Mouse (Mus musculus): ENCODE results near the gene Os9. TPM values are rescaled to one million over a fixed set of nuclear protein-coding genes. Genes with fewer than 3 reads are reported as not detected.
"Not testable (repeated sequence)": the region's sequence is repeated elsewhere in the genome, so short reads cannot be mapped to it uniquely, and the experiment has no call there.

Os9 gene
- polyA plus RNA-seq, 1 experiment from 2014 or later: 65.7 TPM

DNA sequence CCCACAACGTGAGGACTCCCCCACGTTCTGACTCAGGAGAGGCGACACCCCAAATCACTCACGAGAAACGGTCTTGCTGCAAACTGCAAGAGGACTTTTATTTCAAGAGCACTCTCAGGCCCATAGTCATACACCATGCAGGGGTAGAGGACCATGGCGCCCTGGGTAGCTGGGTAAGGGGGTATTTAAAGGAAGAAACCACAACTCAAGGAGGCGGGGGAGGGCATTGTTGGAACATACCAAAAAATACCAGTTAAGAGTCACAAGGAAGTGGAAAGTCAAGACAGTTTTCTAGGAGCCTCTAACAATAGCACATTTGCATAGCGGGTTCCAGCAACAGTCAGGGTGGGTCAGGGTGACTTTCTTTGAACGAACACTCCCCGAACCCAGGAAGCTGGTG is 31.6 kb upstream of the Os9 start:
- WGBS: 90% methylated on average over 10 of the region's 10 CpGs
- not testable (repeated sequence) for ATAC-seq (ENCODE audit: low read depth)

DNA sequence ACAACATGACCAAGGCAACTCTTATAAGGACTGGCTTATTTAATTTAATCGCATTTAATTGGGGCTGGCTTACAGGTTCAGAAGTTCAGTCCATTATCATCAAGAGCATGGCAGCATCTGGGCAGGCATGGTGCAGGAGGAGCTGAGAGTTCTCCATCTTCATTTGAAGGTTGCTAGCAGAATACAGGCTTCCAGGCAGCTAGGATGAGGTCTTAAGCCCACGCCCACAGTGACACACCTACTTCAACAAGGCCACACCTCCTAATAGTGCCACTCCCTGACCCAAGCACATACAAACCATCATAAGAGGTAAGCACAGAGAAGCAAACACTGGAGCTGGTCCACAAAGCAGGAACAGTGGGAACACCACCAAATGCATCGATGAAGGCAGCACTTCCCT is 30.3 kb upstream of the Os9 start:
- not testable (repeated sequence) for ATAC-seq (ENCODE audit: low read depth); H3K27me3 ChIP-seq (ENCODE audit: control insufficient read depth, insufficient read depth, low read length); H3K9ac ChIP-seq (replicated peaks; ENCODE audit: low read depth, low read length); H3K36me3 ChIP-seq (ENCODE audit: control insufficient read depth, insufficient read depth, low read length); H3K4me3 ChIP-seq (ENCODE audit: low read depth, low read length); H3K4me2 ChIP-seq (ENCODE audit: low read depth, low read length); H3K4me1 ChIP-seq (ENCODE audit: control insufficient read depth, insufficient read depth, low read length); H3K27ac ChIP-seq (ENCODE audit: low read depth, low read length); H3K9me3 ChIP-seq (ENCODE audit: control insufficient read depth, low read length)
- WGBS: 91% methylated on average over 3 of the region's 3 CpGs

More for the DNA sequence above, 31.6 kb upstream of the Os9 start:
- H3K27me3 ChIP-seq (ENCODE audit: control insufficient read depth, insufficient read depth, low read length); H3K36me3 ChIP-seq (ENCODE audit: control insufficient read depth, insufficient read depth, low read length); H3K9ac ChIP-seq (replicated peaks; ENCODE audit: low read depth, low read length); H3K4me3 ChIP-seq (ENCODE audit: low read depth, low read length); H3K4me1 ChIP-seq (ENCODE audit: control insufficient read depth, insufficient read depth, low read length); H3K4me2 ChIP-seq (ENCODE audit: low read depth, low read length); H3K9me3 ChIP-seq (ENCODE audit: control insufficient read depth, low read length); H3K27ac ChIP-seq (ENCODE audit: low read depth, low read length): not testable (repeated sequence)

DNA sequence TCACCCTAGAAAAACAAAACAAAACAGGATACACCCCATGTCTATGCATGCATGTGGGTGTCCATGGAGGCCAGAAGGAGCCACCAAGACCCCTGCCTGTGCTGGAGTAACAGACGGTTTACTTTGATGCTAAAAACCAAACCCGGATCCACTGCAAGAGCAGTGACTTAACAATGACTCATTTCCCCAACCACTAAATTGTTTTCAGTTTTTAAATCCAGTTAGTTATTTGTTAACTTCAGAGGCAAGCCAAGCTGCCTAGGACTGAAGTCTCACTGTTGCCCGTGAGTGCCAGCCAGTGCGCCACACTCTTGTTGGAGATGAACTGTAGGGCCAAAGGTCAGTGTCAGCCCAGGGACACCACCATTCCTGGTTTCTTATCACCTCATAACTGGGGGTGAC is 29.5 kb upstream of the Os9 start:
- Histone ChIP-seq H3K27me3 (ENCODE audit: control insufficient read depth, insufficient read depth, low read length) (no peaks in the 10 kb centered on the region), H3K9ac (replicated peaks; ENCODE audit: low read depth, low read length) (no peak overlapping the region), H3K9me3 (ENCODE audit: control insufficient read depth, low read length) (no peaks in the 10 kb centered on the region), H3K36me3 (ENCODE audit: control insufficient read depth, insufficient read depth, low read length) (no peaks in the 10 kb centered on the region), H3K4me1 (ENCODE audit: control insufficient read depth, insufficient read depth, low read length) (no peaks in the 10 kb centered on the region), H3K4me2 (ENCODE audit: low read depth, low read length) (no peak overlapping the region), H3K4me3 (ENCODE audit: low read depth, low read length) (no peak overlapping the region), H3K27ac (ENCODE audit: low read depth, low read length) (no peak overlapping the region)
- ATAC-seq (ENCODE audit: low read depth): no peak
- 87% methylated on average over 4 of the region's 4 CpGs for WGBS

DNA sequence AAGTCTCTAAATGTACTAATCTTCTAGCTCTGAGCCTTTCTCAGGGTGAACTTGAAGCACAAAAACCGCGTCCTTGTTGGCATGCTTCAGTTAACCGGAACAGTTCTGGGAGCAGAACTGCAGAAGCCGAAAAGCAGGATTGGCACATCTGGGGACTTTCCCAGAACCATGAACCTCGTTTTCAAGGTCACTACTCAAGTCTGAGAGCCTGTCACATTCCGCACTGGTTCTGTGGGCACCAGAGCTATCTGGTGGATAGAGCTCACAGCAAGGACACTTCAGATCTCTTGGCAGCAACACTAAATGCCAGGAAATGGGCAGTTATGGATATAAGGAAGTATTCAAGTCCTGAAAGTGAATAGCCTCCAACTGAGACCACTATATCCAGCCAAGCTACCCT is 26.2 kb upstream of the Os9 start:
- no peaks in the 10 kb centered on the region for H3K9me3 ChIP-seq (ENCODE audit: control insufficient read depth, low read length)
- no peak overlapping the region for H3K27ac ChIP-seq (ENCODE audit: low read depth, low read length)
- H3K36me3 ChIP-seq (ENCODE audit: control insufficient read depth, insufficient read depth, low read length): no peaks in the 10 kb centered on the region
- H3K4me2 ChIP-seq (ENCODE audit: low read depth, low read length): no peak overlapping the region
- H3K4me3 ChIP-seq (ENCODE audit: low read depth, low read length): no peak overlapping the region
- no peak for ATAC-seq (ENCODE audit: low read depth)
- H3K27me3 ChIP-seq (ENCODE audit: control insufficient read depth, insufficient read depth, low read length): no peaks in the 10 kb centered on the region
- WGBS: 81% methylated on average over 6 of the region's 6 CpGs
- H3K9ac ChIP-seq (replicated peaks; ENCODE audit: low read depth, low read length): no peak overlapping the region
- H3K4me1 ChIP-seq (ENCODE audit: control insufficient read depth, insufficient read depth, low read length): no peaks in the 10 kb centered on the region

DNA sequence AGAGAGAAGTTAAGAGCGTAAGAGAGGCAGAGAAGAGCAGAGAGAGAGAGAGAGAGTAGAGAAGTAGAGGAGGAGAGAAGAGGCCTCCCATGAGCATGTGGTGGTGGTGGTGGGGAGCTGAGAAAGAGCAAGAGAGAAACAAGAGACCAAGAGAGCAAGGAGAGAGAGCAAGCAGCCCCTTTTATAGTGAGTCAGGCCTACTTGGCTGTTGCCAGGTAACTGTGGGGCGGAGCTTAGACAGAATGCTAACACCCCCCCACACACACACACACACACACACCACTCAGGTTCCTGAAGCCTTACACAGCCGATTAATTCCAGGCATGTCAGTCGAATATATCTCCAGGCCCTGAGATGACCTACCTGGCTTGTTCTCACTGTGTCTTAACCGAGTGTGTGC is 24.4 kb upstream of the Os9 start:
- Histone ChIP-seq H3K27me3 (ENCODE audit: control insufficient read depth, insufficient read depth, low read length) (no peaks in the 10 kb centered on the region), H3K4me3 (ENCODE audit: low read depth, low read length) (no peak overlapping the region), H3K9ac (replicated peaks; ENCODE audit: low read depth, low read length) (no peak overlapping the region), H3K27ac (ENCODE audit: low read depth, low read length) (no peak overlapping the region), H3K4me1 (ENCODE audit: control insufficient read depth, insufficient read depth, low read length) (no peaks in the 10 kb centered on the region), H3K4me2 (ENCODE audit: low read depth, low read length) (no peak overlapping the region), H3K9me3 (ENCODE audit: control insufficient read depth, low read length) (no peaks in the 10 kb centered on the region), H3K36me3 (ENCODE audit: control insufficient read depth, insufficient read depth, low read length) (no peaks in the 10 kb centered on the region)
- 83% methylated on average over 5 of the region's 5 CpGs for WGBS
- ATAC-seq (ENCODE audit: low read depth): no peak

DNA sequence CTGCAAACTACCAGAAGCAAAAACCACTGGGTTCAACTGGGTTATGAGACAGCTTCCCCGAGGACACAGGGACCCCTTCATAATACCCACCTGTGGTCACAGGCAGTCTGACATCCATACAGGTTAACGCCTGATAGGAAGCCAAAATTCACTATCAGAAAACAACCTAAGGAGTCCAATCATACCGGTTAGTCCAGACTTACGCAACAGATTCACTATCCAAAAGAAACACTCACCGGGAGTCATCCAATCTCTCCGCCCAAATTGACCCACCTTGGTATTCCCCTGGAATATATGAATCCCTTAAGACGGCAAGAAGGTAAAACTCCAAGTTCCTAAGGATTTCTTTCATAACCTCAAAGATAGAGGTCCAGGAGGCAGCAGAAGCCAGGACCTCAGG is 23.6 kb upstream of the Os9 start:
- Histone ChIP-seq H3K27ac (ENCODE audit: low read depth, low read length) (no peak overlapping the region), H3K27me3 (ENCODE audit: control insufficient read depth, insufficient read depth, low read length) (no peaks in the 10 kb centered on the region), H3K4me2 (ENCODE audit: low read depth, low read length) (no peak overlapping the region), H3K9ac (replicated peaks; ENCODE audit: low read depth, low read length) (no peak overlapping the region), H3K4me3 (ENCODE audit: low read depth, low read length) (no peak overlapping the region), H3K9me3 (ENCODE audit: control insufficient read depth, low read length) (no peaks in the 10 kb centered on the region), H3K36me3 (ENCODE audit: control insufficient read depth, insufficient read depth, low read length) (no peaks in the 10 kb centered on the region), H3K4me1 (ENCODE audit: control insufficient read depth, insufficient read depth, low read length) (no peaks in the 10 kb centered on the region)
- no peak for ATAC-seq (ENCODE audit: low read depth)
- WGBS: 98% methylated on average over 7 of the region's 7 CpGs

DNA sequence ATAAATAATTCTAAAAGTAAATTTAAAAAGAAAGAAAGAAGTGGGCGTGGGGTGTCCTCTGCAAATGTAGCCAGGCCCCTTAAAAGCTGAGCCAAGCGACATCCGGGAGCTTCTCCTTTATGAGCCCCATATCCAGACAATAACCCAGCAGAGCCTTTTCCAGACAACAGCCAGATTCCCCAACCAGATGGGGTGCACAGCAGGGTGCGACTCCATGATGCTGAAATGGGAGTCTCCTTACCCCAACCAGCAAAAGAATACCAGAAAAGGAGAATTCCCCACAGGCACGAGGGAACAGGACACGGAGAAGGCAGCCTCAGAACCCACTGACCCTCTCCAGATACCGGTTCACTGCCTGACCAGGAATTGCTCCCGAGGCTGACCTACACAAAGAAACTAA is 22.3 kb upstream of the Os9 start:
- ATAC-seq (ENCODE audit: low read depth): no peak
- Histone ChIP-seq H3K4me3 (ENCODE audit: low read depth, low read length) (no peak overlapping the region), H3K4me2 (ENCODE audit: low read depth, low read length) (no peak overlapping the region), H3K27me3 (ENCODE audit: control insufficient read depth, insufficient read depth, low read length) (no peaks in the 10 kb centered on the region), H3K4me1 (ENCODE audit: control insufficient read depth, insufficient read depth, low read length) (no peaks in the 10 kb centered on the region), H3K27ac (ENCODE audit: low read depth, low read length) (no peak overlapping the region), H3K9me3 (ENCODE audit: control insufficient read depth, low read length) (no peaks in the 10 kb centered on the region), H3K36me3 (ENCODE audit: control insufficient read depth, insufficient read depth, low read length) (no peaks in the 10 kb centered on the region), H3K9ac (replicated peaks; ENCODE audit: low read depth, low read length) (no peak overlapping the region)
- 67% methylated on average over 8 of the region's 8 CpGs for WGBS

DNA sequence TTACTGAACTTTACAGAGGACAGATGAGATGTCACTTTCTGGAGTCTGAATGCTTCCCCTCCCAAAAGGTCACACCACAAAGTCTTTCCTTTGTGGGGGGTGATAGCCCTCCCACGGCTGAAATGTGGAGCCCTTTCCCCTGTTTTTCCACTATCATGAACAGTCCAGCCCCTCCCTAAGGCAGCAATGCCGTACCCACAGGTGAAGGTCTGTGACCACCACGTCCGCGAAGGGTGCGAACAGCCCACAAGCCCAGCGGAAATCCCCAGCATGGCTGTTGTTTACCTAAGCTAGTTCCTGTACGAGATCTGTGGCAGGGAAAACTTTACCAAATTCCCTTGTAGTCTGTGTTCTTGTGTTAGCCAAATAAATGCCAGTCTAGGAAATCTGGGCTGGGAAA is 20.6 kb upstream of the Os9 start:
- no peak overlapping the region for H3K9ac ChIP-seq (replicated peaks; ENCODE audit: low read depth, low read length)
- no peaks in the 10 kb centered on the region for H3K36me3 ChIP-seq (ENCODE audit: control insufficient read depth, insufficient read depth, low read length)
- no peak for ATAC-seq (ENCODE audit: low read depth)
- H3K27ac ChIP-seq (ENCODE audit: low read depth, low read length): no peak overlapping the region
- H3K4me2 ChIP-seq (ENCODE audit: low read depth, low read length): no peak overlapping the region
- 88% methylated on average over 8 of the region's 8 CpGs for WGBS
- no peaks in the 10 kb centered on the region for H3K9me3 ChIP-seq (ENCODE audit: control insufficient read depth, low read length)
- no peaks in the 10 kb centered on the region for H3K27me3 ChIP-seq (ENCODE audit: control insufficient read depth, insufficient read depth, low read length)
- no peak overlapping the region for H3K4me3 ChIP-seq (ENCODE audit: low read depth, low read length)
- H3K4me1 ChIP-seq (ENCODE audit: control insufficient read depth, insufficient read depth, low read length): no peaks in the 10 kb centered on the region

DNA sequence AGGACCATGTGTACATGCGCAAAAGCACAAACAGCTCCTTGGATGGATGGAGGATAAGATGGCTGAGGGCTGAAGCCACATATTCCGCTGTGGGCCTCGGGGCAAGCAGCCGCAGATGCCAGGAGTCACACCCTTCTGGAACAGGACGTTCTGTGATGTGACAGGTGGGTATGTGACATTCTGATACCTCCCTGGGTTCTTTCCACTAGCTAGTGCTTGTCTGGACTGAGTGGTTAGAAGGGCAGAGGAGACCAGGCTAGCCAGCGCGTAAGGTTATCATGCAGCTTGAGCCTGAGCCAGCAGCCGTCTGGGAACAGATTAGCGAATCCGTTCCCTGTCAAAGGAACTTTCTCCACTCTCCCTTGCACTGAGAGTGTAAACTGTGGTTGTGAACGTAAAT is 20.0 kb upstream of the Os9 start:
- H3K27ac ChIP-seq (ENCODE audit: low read depth, low read length): no peak overlapping the region
- no peak for ATAC-seq (ENCODE audit: low read depth)
- H3K9me3 ChIP-seq (ENCODE audit: control insufficient read depth, low read length): no peaks in the 10 kb centered on the region
- 89% methylated on average over 11 of the region's 11 CpGs for WGBS
- H3K27me3 ChIP-seq (ENCODE audit: control insufficient read depth, insufficient read depth, low read length): no peaks in the 10 kb centered on the region
- H3K9ac ChIP-seq (replicated peaks; ENCODE audit: low read depth, low read length): no peak overlapping the region
- H3K4me3 ChIP-seq (ENCODE audit: low read depth, low read length): no peak overlapping the region
- H3K4me2 ChIP-seq (ENCODE audit: low read depth, low read length): no peak overlapping the region
- no peaks in the 10 kb centered on the region for H3K4me1 ChIP-seq (ENCODE audit: control insufficient read depth, insufficient read depth, low read length)
- no peaks in the 10 kb centered on the region for H3K36me3 ChIP-seq (ENCODE audit: control insufficient read depth, insufficient read depth, low read length)
